In genomic region chr11:118544564-118544963, GRCm38 (mm10) we compare ENCODE assay signal across 14 mouse cellular contexts.
DNase-seq lines count a peak whose midpoint lies in the region; TF ChIP-seq lines count a peak whose summit lies in the region.
"Had no signal": no experiment of that assay in that cellular context is flagged by ENCODE, and none has a peak within 500 bp of the region (broad histone marks: within the 10 kb centered on the region; RNA-seq: fewer than 3 reads in every experiment).

No protein-coding gene starts in this region.

- WGBS in kidney, adult 2 months: 27% methylated on average over 6 of the region's 6 CpGs

- no peak overlapping the region for H3K27ac ChIP-seq in kidney, adult 2 months (ENCODE audit: insufficient read depth, low read depth, low read length)
- H3K27ac ChIP-seq: forebrain, embryonic 12.5 days had no signal

- TF ChIP-seq CTCF in kidney, adult 2 months (conservative IDR thresholded peaks at IDR 0.05; ENCODE audit: insufficient read depth, insufficient read length, low read depth, low read length): no peak

- peaks cover 19% of the 10 kb centered on the region for H3K4me1 ChIP-seq in kidney, adult 2 months (ENCODE audit: control insufficient read depth, insufficient read depth, low read length)

- no peaks in the 10 kb centered on the region for H3K27me3 ChIP-seq in kidney, adult 2 months (replicated peaks; ENCODE audit: control insufficient read depth, insufficient read depth, low read length)

- no peaks in the 10 kb centered on the region for H3K36me3 ChIP-seq in kidney, adult 2 months (ENCODE audit: control insufficient read depth, insufficient read depth, low read length)
- H3K36me3 ChIP-seq: forebrain, embryonic 12.5 days had no signal

- peak; percentile 51 for DNase-seq in kidney, adult 2 months
- DNase-seq in kidney, postnatal 14 days: no peak
- DNase-seq in right cerebral cortex, postnatal 4 days: peak; percentile 31
- DNase-seq in right cerebral cortex, postnatal 14 days: no peak
- DNase-seq in cerebellum, adult 9-10 months: peak; percentile 71
- no peak for DNase-seq in urinary bladder, adult 2 months (ENCODE audit: low spot score)
- no peak for DNase-seq in layer of hippocampus, adult 11-12 months (ENCODE audit: low spot score)
- DNase-seq: gastrocnemius, postnatal 25 days; heart, postnatal 10 days; kidney, postnatal 10 days; lung, adult 18-20 months; midbrain, embryonic 14.5 days; thymus, postnatal 14 days had no signal

- TF ChIP-seq POLR2A in kidney, adult 2 months (IDR thresholded peaks at IDR 0.05; ENCODE audit: low read depth, low read length): no peak

- H3K4me3 ChIP-seq in kidney, adult 2 months (ENCODE audit: insufficient read depth, low read depth, low read length): no peak overlapping the region
- H3K4me3 ChIP-seq: forebrain, embryonic 12.5 days had no signal

Comparison
In these comparisons a context has a peak if more than half of its experiments do, and no peak if none do; other contexts are left out.
1. DNase-seq: peak in kidney, adult 2 months (single experiment), right cerebral cortex, postnatal 4 days (single experiment) and cerebellum, adult 9-10 months (single experiment); none in kidney, postnatal 14 days (single experiment), right cerebral cortex, postnatal 14 days (single experiment), urinary bladder, adult 2 months (single experiment) and layer of hippocampus, adult 11-12 months (single experiment).